Mouse (Mus musculus) MEL (cell line): ENCODE results near the gene Hbp1.

Experiments
- CHD2 ChIP-seq: IDR thresholded peaks from 2 replicates; pipeline ENCODE4 v1.6.1; 2011; ENCODE audit warnings: low read length, improper control_type of control experiment
- CTCF ChIP-seq, 3 experiments: IDR thresholded peaks in 2 of 3; conservative IDR thresholded peaks in 1 of 3; 2 replicates each; pipeline ENCODE4 v1.5.1; 2011 to 2012; ENCODE audit warnings: low read length in 3 of 3, low read depth in 2 of 3, mild to moderate bottlenecking in 2 of 3, improper control_type of control experiment in 1 of 3, inconsistent platforms in 1 of 3, mixed read lengths in 1 of 3, moderate library complexity in 1 of 3; ENCODE audit not compliant: control insufficient read depth in 1 of 3, insufficient read depth in 1 of 3, poor library complexity in 1 of 3, severe bottlenecking in 1 of 3
- E2F4 ChIP-seq: IDR thresholded peaks from 2 replicates; pipeline ENCODE4 v1.6.1; 2011; ENCODE audit warnings: low read depth, low read length, improper control_type of control experiment, borderline replicate concordance
- EP300 ChIP-seq, 2 experiments: IDR thresholded peaks; 2 replicates each; pipeline ENCODE4 v1.6.1; 2011; ENCODE audit warnings: improper control_type of control experiment in 2 of 2, low read length in 2 of 2, low read depth in 1 of 2, mild to moderate bottlenecking in 1 of 2
- MAFK ChIP-seq: IDR thresholded peaks from 2 replicates; pipeline ENCODE4 v1.6.1; 2011; ENCODE audit warnings: low read depth, mild to moderate bottlenecking, low read length, improper control_type of control experiment, borderline replicate concordance
- MAX ChIP-seq: IDR thresholded peaks from 2 replicates; pipeline ENCODE4 v1.6.1; 2011; ENCODE audit warnings: low read length, improper control_type of control experiment
- MYC ChIP-seq: IDR thresholded peaks from 2 replicates; pipeline ENCODE4 v1.6.1; 2011; ENCODE audit warnings: low read depth, mild to moderate bottlenecking, low read length, improper control_type of control experiment, moderate library complexity
- POLR2A ChIP-seq, 2 experiments: IDR thresholded peaks; 2 replicates each; pipeline ENCODE4 v1.6.1; 2011 to 2012; ENCODE audit warnings: low read length in 2 of 2, mild to moderate bottlenecking in 2 of 2, control low read depth in 1 of 2, improper control_type of control experiment in 1 of 2, low read depth in 1 of 2, moderate library complexity in 1 of 2; ENCODE audit not compliant: control insufficient read depth in 1 of 2, insufficient read depth in 1 of 2, poor library complexity in 1 of 2
- POLR2AphosphoS2 ChIP-seq: IDR thresholded peaks from 2 replicates; pipeline ENCODE4 v1.6.1; 2011; ENCODE audit warnings: low read length, improper control_type of control experiment
- TCF12 ChIP-seq: IDR thresholded peaks from 2 replicates; pipeline ENCODE4 v1.6.1; 2014; ENCODE audit warnings: low read depth, mild to moderate bottlenecking, inconsistent platforms, low read length, improper control_type of control experiment, moderate library complexity

DNA sequence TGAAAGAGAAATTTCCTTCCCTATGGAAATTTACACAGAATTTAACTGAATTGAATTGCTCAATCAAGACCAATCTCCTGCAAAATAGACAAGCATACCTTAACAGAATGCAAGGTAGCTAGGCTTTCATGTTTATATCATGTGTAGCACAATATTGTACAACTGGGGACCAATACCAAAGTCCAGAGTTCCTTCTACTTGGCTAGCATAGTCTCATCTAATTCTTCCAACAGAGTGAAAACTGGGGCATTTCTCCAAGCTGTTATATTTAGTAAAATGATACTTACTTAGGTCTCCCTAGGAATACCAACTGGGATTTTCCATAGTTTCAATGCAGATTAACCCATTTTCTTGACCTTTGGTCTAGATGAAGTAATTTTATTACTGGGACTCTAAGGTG lies 11.3 kb downstream of the Hbp1 start:
- TF ChIP-seq TCF12 (no peak), CTCF (IDR thresholded peaks at IDR 0.05 in 2 of 3, conservative IDR thresholded peaks at IDR 0.05 in 1 of 3; ENCODE audit: control insufficient read depth in 1 of 3, insufficient read depth in 1 of 3, low read depth in 2 of 3, low read length in 3 of 3, poor library complexity in 1 of 3, severe bottlenecking in 1 of 3) (no peak), MAX (no peak), MAFK (no peak), POLR2A (IDR thresholded peaks at IDR 0.05; ENCODE audit: control insufficient read depth in 1 of 2, insufficient read depth in 1 of 2, low read depth in 1 of 2, low read length in 2 of 2, poor library complexity in 1 of 2) (no peak), CHD2 (no peak), MYC (no peak), E2F4 (no peak), EP300 (IDR thresholded peaks at IDR 0.05; ENCODE audit: low read depth in 1 of 2, low read length in 2 of 2) (no peak), POLR2AphosphoS2 (no peak)
